Mouse (Mus musculus): Measurements from ENCODE around the gene Pmm1. TPM values are rescaled to one million over a fixed set of nuclear protein-coding genes. Genes with fewer than 3 reads are reported as not detected.

Pmm1 gene
- polyA plus RNA-seq, 1 experiment from 2014 or later, result 75.2 TPM

- no peak overlapping the region for H3K4me2 ChIP-seq
- H3K36me3 ChIP-seq, result peaks cover 57% of the 10 kb centered on the region
- H3K27ac ChIP-seq (replicated peaks), result no peak overlapping the region
- H3K4me1 ChIP-seq (replicated peaks), result peaks cover 8% of the 10 kb centered on the region
- H3K9ac ChIP-seq, result no peak overlapping the region
- H3K9me3 ChIP-seq, result no peaks in the 10 kb centered on the region
- 97% methylated on average over 6 of the region's 6 CpGs for WGBS
- H3K27me3 ChIP-seq, result no peaks in the 10 kb centered on the region
- no peak overlapping the region for H3K4me3 ChIP-seq
- no peak for ATAC-seq (ENCODE audit: low read depth)
Measured at GRCm38 (mm10) chr15:81954716-81955115, 6.0 kb downstream of the Pmm1 start.

DNA sequence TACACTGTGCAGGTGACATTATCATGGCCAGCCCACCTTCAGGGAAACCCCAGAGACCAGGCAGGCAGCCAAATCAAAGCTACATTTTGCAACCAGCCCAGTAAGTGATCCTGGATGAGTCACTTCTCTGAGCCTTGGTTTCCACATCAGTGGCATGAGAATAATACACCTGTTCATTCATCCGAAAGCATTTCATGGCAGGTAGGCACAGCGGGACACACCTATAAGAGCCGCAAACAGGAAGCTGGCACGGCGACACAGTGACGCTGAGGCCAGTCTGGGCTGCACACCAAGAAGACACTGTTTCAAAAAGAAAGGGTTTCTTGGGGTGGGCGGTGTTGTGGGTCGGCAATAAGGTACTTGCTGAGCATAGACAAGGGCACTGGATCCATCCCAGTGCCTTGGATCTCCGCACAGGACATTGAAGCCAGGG lies 6.6 kb downstream of the Pmm1 start:
- Histone ChIP-seq H3K9ac (no peak overlapping the region), H3K27ac (replicated peaks) (no peak overlapping the region), H3K36me3 (peaks cover 62% of the 10 kb centered on the region), H3K4me3 (no peak overlapping the region), H3K4me1 (replicated peaks) (peaks cover 3% of the 10 kb centered on the region; the same call in 1 of the 2 replicates), H3K4me2 (no peak overlapping the region), H3K9me3 (no peaks in the 10 kb centered on the region), H3K27me3 (no peaks in the 10 kb centered on the region)
- WGBS, result 95% methylated on average over 9 of the region's 9 CpGs
- no peak for ATAC-seq (ENCODE audit: low read depth)

GRCm38 (mm10) chr15:81952310-81952709 lies 8.4 kb downstream of the Pmm1 start:
- Histone ChIP-seq H3K9me3 (no peaks in the 10 kb centered on the region), H3K4me1 (replicated peaks) (no peaks in the 10 kb centered on the region), H3K27ac (replicated peaks) (no peak overlapping the region), H3K27me3 (no peaks in the 10 kb centered on the region), H3K9ac (no peak overlapping the region), H3K4me2 (no peak overlapping the region), H3K36me3 (peaks cover 81% of the 10 kb centered on the region), H3K4me3 (no peak overlapping the region)
- ATAC-seq (ENCODE audit: low read depth), result no peak
- 91% methylated on average over 4 of the region's 4 CpGs for WGBS

GRCm38 (mm10) chr15:81951159-81951558 lies 9.6 kb downstream of the Pmm1 start:
- no peak for ATAC-seq (ENCODE audit: low read depth)
- no peaks in the 10 kb centered on the region for H3K9me3 ChIP-seq
- WGBS, result 93% methylated on average over 9 of the region's 9 CpGs
- no peaks in the 10 kb centered on the region for H3K4me1 ChIP-seq (replicated peaks)
- no peak overlapping the region for H3K9ac ChIP-seq
- no peak overlapping the region for H3K27ac ChIP-seq (replicated peaks)
- peaks cover 93% of the 10 kb centered on the region for H3K36me3 ChIP-seq
- no peak overlapping the region for H3K4me2 ChIP-seq
- no peaks in the 10 kb centered on the region for H3K27me3 ChIP-seq
- no peak overlapping the region for H3K4me3 ChIP-seq

DNA sequence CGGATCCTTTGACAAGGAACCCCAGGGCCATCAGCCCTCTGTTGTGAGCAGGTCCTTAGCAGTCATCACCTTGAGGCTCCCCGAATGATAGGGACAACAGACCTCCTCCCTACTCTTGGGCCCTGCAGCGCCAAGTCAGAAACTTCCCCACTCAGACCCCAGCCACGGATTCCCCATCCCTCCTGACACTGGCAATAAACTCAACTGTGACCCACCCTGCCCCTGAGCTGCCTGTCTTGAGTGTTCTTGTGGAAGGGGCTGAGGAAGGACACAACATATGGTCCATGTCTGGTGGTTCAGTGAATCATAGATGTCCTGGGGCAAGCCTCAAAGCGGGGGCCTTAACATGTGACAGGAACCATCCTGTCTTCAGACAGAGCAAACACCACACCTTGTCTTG lies 10.0 kb downstream of the Pmm1 start:
- H3K4me2 ChIP-seq, result no peak overlapping the region
- no peak overlapping the region for H3K4me3 ChIP-seq
- no peak overlapping the region for H3K9ac ChIP-seq
- no peaks in the 10 kb centered on the region for H3K27me3 ChIP-seq
- no peaks in the 10 kb centered on the region for H3K4me1 ChIP-seq (replicated peaks)
- WGBS, result 86% methylated on average over 5 of the region's 5 CpGs
- peaks cover 93% of the 10 kb centered on the region for H3K36me3 ChIP-seq
- ATAC-seq (ENCODE audit: low read depth), result no peak
- no peaks in the 10 kb centered on the region for H3K9me3 ChIP-seq
- no peak overlapping the region for H3K27ac ChIP-seq (replicated peaks)

DNA sequence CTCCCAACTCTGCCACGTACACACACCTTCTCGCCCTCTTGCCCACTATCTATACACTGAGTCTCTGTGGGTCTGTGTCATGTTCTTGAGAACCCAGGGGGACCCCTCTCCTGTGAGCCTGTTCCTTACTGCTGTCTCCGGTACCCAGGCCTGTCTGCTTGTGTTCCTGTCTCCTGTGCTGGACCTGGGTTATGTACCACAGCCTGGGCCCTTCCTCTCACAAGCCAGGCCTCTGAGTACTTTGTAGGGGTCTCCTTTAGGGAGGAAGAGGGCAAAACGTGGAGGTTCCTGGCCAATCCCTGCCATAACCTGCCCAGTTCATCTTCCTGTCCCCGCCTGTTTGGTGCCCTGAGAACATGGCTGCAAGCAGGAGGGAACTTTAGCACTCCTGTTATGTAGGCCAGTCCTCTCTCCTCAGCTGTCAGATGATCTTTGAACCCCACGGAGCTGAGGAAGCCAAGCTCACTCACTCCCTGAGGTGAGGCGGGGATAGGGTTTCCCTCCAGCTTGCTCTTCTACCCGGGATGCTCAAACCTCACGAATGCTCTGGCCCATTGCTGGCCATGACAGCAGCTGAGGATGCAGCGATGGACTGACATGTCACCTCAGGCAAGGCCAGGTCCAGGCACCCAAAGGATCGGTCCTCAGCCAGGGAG lies 11.1 kb downstream of the Pmm1 start:
- Histone ChIP-seq H3K4me3 (no peak overlapping the region), H3K27me3 (no peaks in the 10 kb centered on the region), H3K36me3 (peaks cover 82% of the 10 kb centered on the region), H3K27ac (replicated peaks) (no peak overlapping the region), H3K9ac (no peak overlapping the region), H3K9me3 (no peaks in the 10 kb centered on the region), H3K4me2 (no peak overlapping the region), H3K4me1 (replicated peaks) (no peaks in the 10 kb centered on the region)
- no peak for ATAC-seq (ENCODE audit: low read depth)
- 72% methylated on average over 11 of the region's 11 CpGs for WGBS

DNA sequence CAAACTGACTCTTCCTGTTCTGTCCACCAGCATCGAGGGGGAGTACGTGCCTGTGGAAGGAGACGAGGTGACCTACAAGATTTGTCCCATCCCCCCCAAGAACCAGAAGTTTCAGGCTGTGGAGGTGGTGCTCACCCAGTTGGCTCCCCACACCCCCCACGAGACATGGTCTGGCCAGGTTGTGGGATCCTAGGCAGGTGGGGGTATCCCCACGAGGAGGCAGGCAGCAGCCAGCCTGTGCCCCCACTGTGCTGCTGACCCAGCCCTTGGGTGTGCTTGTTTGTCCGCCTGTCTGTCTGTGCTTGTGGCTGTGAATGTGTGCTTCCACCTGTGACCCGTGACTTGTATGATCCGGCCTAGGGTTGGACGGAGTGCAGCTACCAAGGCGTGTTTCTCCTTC lies 11.7 kb downstream of the Pmm1 start:
- H3K36me3 ChIP-seq, result peaks cover 76% of the 10 kb centered on the region
- H3K4me3 ChIP-seq, result no peak overlapping the region

GRCm38 (mm10) chr15:81943176-81943749 lies 17.5 kb downstream of the Pmm1 start:
- H3K4me2 ChIP-seq, result 0 out of 2 replicates have a peak overlapping the region, but pooled peaks have one; percentile 0
- peak overlapping the region; percentile 46 for H3K27ac ChIP-seq (replicated peaks)
- H3K27me3 ChIP-seq, result no peaks in the 10 kb centered on the region
- WGBS, result 11% methylated on average over 9 of the region's 9 CpGs
- peak overlapping the region; percentile 50; the same call in 1 of the 2 replicates for H3K9ac ChIP-seq
- H3K4me3 ChIP-seq, result no peak overlapping the region
- ATAC-seq (ENCODE audit: low read depth), result peak; percentile 32; the same call in 1 of the 2 replicates
- H3K4me1 ChIP-seq (replicated peaks), result peaks cover 25% of the 10 kb centered on the region
- H3K36me3 ChIP-seq, result peaks cover 35% of the 10 kb centered on the region
- H3K9me3 ChIP-seq, result no peaks in the 10 kb centered on the region

More for the DNA sequence above, 11.7 kb downstream of the Pmm1 start:
- H3K27me3 ChIP-seq, result no peaks in the 10 kb centered on the region
- H3K9ac ChIP-seq, result no peak overlapping the region
- WGBS, result 87% methylated on average over 10 of the region's 10 CpGs
- no peaks in the 10 kb centered on the region for H3K4me1 ChIP-seq (replicated peaks)
- H3K9me3 ChIP-seq, result no peaks in the 10 kb centered on the region
- ATAC-seq (ENCODE audit: low read depth), result no peak
- no peak overlapping the region for H3K27ac ChIP-seq (replicated peaks)
- no peak overlapping the region for H3K4me2 ChIP-seq

- Histone ChIP-seq H3K9me3 (no peaks in the 10 kb centered on the region), H3K4me3 (no peak overlapping the region), H3K4me1 (replicated peaks) (peaks cover 47% of the 10 kb centered on the region), H3K9ac (no peak overlapping the region), H3K36me3 (peaks cover 13% of the 10 kb centered on the region), H3K27me3 (no peaks in the 10 kb centered on the region), H3K4me2 (no peak overlapping the region), H3K27ac (replicated peaks) (no peak overlapping the region)
- WGBS, result 93% methylated on average over 2 of the region's 2 CpGs
- ATAC-seq (ENCODE audit: low read depth), result no peak
Measured at GRCm38 (mm10) chr15:81941010-81941409, 19.7 kb downstream of the Pmm1 start.

- Histone ChIP-seq H3K9ac (0 out of 2 replicates have a peak overlapping the region, but pooled peaks have one; percentile 2), H3K4me1 (replicated peaks) (peaks cover 50% of the 10 kb centered on the region), H3K4me3 (no peak overlapping the region), H3K27ac (replicated peaks) (no peak overlapping the region), H3K36me3 (peaks cover 13% of the 10 kb centered on the region), H3K9me3 (no peaks in the 10 kb centered on the region), H3K27me3 (no peaks in the 10 kb centered on the region), H3K4me2 (no peak overlapping the region)
- WGBS, result 94% methylated on average over 5 of the region's 5 CpGs
- no peak for ATAC-seq (ENCODE audit: low read depth)
Measured at GRCm38 (mm10) chr15:81940219-81940618, 20.5 kb downstream of the Pmm1 start.

DNA sequence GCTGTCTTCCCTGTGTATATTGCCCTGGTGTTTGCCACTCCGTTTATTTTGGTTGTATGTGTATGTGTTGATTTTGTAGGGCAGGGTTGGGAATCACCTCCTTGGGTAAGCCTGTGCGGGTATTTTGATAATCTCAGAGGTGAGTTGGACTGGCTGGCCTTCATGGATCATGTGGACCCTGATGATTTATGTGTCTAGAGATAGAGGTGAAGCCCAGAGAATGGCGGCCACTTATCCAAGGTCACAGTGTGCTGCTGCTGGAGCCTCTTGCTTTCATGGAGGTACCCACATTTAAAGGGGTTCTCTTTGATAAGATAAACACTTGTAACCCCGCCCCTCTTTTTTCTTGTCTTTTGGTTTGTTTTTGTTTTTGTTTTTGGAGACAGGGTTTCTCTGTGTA lies 21.0 kb downstream of the Pmm1 start:
- ATAC-seq (ENCODE audit: low read depth), result no peak
- WGBS, result 92% methylated on average over 4 of the region's 4 CpGs
- H3K27ac ChIP-seq (replicated peaks), result no peak overlapping the region
- no peaks in the 10 kb centered on the region for H3K9me3 ChIP-seq
- H3K27me3 ChIP-seq, result no peaks in the 10 kb centered on the region
- H3K4me3 ChIP-seq, result no peak overlapping the region
- H3K36me3 ChIP-seq, result peaks cover 13% of the 10 kb centered on the region
- H3K4me1 ChIP-seq (replicated peaks), result peaks cover 50% of the 10 kb centered on the region
- no peak overlapping the region for H3K9ac ChIP-seq
- no peak overlapping the region for H3K4me2 ChIP-seq

DNA sequence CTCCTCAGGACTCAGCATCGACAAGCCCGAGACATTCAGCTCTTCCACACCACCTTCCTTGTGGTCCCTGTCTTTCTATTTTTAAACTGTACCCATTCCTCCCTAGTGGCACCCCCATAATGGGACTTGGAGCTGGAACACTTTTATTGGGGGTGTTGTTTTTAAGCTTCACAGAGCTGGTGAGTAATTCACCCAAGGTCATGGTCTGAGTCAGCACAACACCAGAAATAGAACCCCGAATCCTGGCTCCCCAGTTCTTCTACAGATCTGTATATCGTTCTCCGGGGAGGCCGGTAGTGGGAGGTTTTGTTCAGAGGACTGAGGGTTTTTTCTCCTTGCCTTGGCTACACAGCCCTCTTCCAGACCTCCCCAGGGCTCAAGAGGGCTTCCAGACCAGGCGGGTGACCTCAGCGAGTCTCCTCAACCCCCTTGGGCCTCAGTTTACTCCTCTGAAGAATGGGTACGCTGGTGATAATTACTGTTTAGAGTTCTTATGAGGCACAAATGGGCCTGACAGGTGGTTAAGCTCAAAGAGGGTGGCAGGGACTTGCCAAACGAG lies 21.5 kb downstream of the Pmm1 start:
- Histone ChIP-seq H3K27me3 (no peaks in the 10 kb centered on the region), H3K9ac (peak overlapping the region; percentile 90), H3K4me1 (replicated peaks) (peaks cover 50% of the 10 kb centered on the region), H3K4me2 (peak overlapping the region; percentile 85), H3K36me3 (peaks cover 13% of the 10 kb centered on the region), H3K4me3 (no peak overlapping the region), H3K9me3 (no peaks in the 10 kb centered on the region), H3K27ac (replicated peaks) (no peak overlapping the region)
- ATAC-seq (ENCODE audit: low read depth), result no peak
- WGBS, result 91% methylated on average over 10 of the region's 10 CpGs

All from neural tube, embryonic 13.5 days (tissue).